Mouse (Mus musculus) CH12.LX (cell line): ENCODE data around the gene Trim41.

Experiments used
- CTCF ChIP-seq, 2 experiments: IDR thresholded peaks in 1 of 2; conservative IDR thresholded peaks in 1 of 2; 2 replicates each; pipeline ENCODE4 v1.5.1; 2011 to 2012; ENCODE audit warnings: low read depth in 2 of 2, low read length in 2 of 2, improper control_type of control experiment in 1 of 2, inconsistent platforms in 1 of 2, mild to moderate bottlenecking in 1 of 2, moderate library complexity in 1 of 2
- EP300 ChIP-seq: IDR thresholded peaks from 2 replicates; pipeline ENCODE4 v1.6.1; 2011; ENCODE audit warnings: low read length, improper control_type of control experiment
- JUN ChIP-seq: IDR thresholded peaks from 2 replicates; pipeline ENCODE4 v1.6.1; 2011; ENCODE audit warnings: low read depth, mild to moderate bottlenecking, low read length, improper control_type of control experiment, moderate library complexity; ENCODE audit not compliant: insufficient read depth
- MAFK ChIP-seq: IDR thresholded peaks from 2 replicates; pipeline ENCODE4 v1.6.1; 2011; ENCODE audit warnings: low read length, improper control_type of control experiment; ENCODE audit not compliant: insufficient replicate concordance
- MXI1 ChIP-seq: IDR thresholded peaks from 2 replicates; pipeline ENCODE4 v1.6.1; 2011; ENCODE audit warnings: mild to moderate bottlenecking, low read depth, low read length, improper control_type of control experiment
- POLR2A ChIP-seq: IDR thresholded peaks from 2 replicates; pipeline ENCODE4 v1.6.1; 2011; ENCODE audit warnings: low read depth, mild to moderate bottlenecking, improper control_type of control experiment, low read length
- SMC3 ChIP-seq: IDR thresholded peaks from 2 replicates; pipeline ENCODE4 v1.6.1; 2011; ENCODE audit warnings: low read depth, low read length, improper control_type of control experiment
- ZC3H11A ChIP-seq: IDR thresholded peaks from 2 replicates; pipeline ENCODE4 v1.6.1; 2012; ENCODE audit warnings: low read depth, mild to moderate bottlenecking, inconsistent platforms, low read length, improper control_type of control experiment
- ZKSCAN1 ChIP-seq: IDR thresholded peaks from 2 replicates; pipeline ENCODE4 v1.6.1; 2012; ENCODE audit warnings: low read depth, inconsistent platforms, low read length, improper control_type of control experiment, borderline replicate concordance
- ZMIZ1 ChIP-seq: IDR thresholded peaks from 2 replicates; pipeline ENCODE4 v1.6.1; 2012; ENCODE audit warnings: low read depth, mild to moderate bottlenecking, inconsistent platforms, low read length, improper control_type of control experiment

DNA sequence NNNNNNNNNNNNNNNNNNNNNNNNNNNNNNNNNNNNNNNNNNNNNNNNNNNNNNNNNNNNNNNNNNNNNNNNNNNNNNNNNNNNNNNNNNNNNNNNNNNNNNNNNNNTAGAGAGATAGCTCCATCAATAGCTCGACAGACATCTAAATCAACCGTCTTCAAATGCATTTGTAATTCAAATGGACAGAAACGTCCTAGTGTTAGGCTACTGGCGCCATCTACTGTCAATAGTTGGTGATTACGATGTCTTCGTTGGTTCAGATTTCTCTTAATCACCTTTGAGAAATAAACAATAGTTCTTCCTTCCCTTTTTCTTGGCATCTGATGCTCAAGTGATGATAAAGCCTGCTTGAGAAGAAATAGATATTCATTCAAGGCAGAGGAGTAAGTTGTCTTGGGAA, 41.9 kb upstream of the Trim41 start:
- TF ChIP-seq CTCF (conservative IDR thresholded peaks at IDR 0.05 in 1 of 2, IDR thresholded peaks at IDR 0.05 in 1 of 2; ENCODE audit: low read depth in 2 of 2, low read length in 2 of 2) (peak; percentile 69 to 99), JUN (no peak), POLR2A (no peak), SMC3 (peak; percentile 90), ZC3H11A (peak; percentile 89), ZKSCAN1 (no peak), ZMIZ1 (no peak), MXI1 (peak; percentile 46; the same call in 1 of the 2 replicates), EP300 (no peak), MAFK (no peak)
